Mouse (Mus musculus) forebrain, embryonic 14.5 days (tissue): ENCODE measurements around the gene Nr1i3. TPM values are rescaled to one million over a fixed set of nuclear protein-coding genes. Genes with fewer than 3 reads are reported as not detected.

Source experiments
- ATAC-seq: fragments of 200-750 bp; cut with Nextera tagmentation; 2 replicates; pipeline ENCODE4 v1.8.0; 2017; ENCODE audit warnings: mild to moderate bottlenecking, moderate library complexity
- DNase-seq: peaks from one replicate; pipeline ENCODE4 v3.0.0-alpha.2; 2015; ENCODE audit warnings: low spot score
- H3K27ac ChIP-seq: fragments of 300-500 bp; sonication (generic); 2 replicates; pipeline ENCODE4 v1.5.1; 2014; ENCODE audit warnings: low read depth, mild to moderate bottlenecking, control low read depth, low read length, moderate library complexity
- H3K27me3 ChIP-seq: fragments of 300-500 bp; sonication (generic); replicated peaks from 2 replicates; pipeline ENCODE4 v1.6.1; 2014; ENCODE audit warnings: low read length, control low read depth, mixed read lengths; ENCODE audit not compliant: control insufficient read depth, insufficient read depth
- H3K36me3 ChIP-seq: fragments of 300-500 bp; sonication (generic); 2 replicates; pipeline ENCODE4 v1.6.1; 2014; ENCODE audit warnings: low read length, control low read depth; ENCODE audit not compliant: control insufficient read depth, insufficient read depth
- H3K4me1 ChIP-seq: fragments of 300-500 bp; sonication (generic); 2 replicates; pipeline ENCODE4 v1.6.1; 2014; ENCODE audit warnings: antibody characterized with exemption, low read length, control low read depth; ENCODE audit not compliant: control insufficient read depth, insufficient read depth
- H3K4me2 ChIP-seq: fragments of 300-500 bp; sonication (generic); 2 replicates; pipeline ENCODE4 v1.6.1; 2014; ENCODE audit warnings: mild to moderate bottlenecking, control low read depth, low read length
- H3K4me3 ChIP-seq: fragments of 300-500 bp; sonication (generic); 2 replicates; pipeline ENCODE4 v1.5.1; 2014; ENCODE audit warnings: low read depth, low read length, control low read depth
- H3K9ac ChIP-seq: fragments of 300-500 bp; sonication (generic); 2 replicates; pipeline ENCODE4 v1.6.1; 2014; ENCODE audit warnings: mild to moderate bottlenecking, low read length, control low read depth, moderate library complexity
- H3K9me3 ChIP-seq: fragments of 300-500 bp; sonication (generic); replicated peaks from 2 replicates; pipeline ENCODE4 v1.6.1; 2016; ENCODE audit warnings: low read length, control low read depth, mixed read lengths; ENCODE audit not compliant: control insufficient read depth
- WGBS: fragments of 180-500 bp; shearing (Covaris S2); extraction: QIAGEN DNeasy Blood & Tissue Kit; methylation state at CpG from one replicate; pipeline ENCODE4 v1.1.7; 2014; 5-methylcytosine and 5-hydroxymethylcytosine counted together
- polyA plus RNA-seq: library from polyadenylated mRNA; unstranded; fragments of >200 nt; fragmentation: Nextera tagmentation; extraction: Ambion mirVana; gene quantifications from 2 replicates; pipeline ENCODE4 v1.2.1, GENCODE M21; 2014

The Nr1i3 gene
- polyA plus RNA-seq, 1 experiment from 2014 or later: 0.13 TPM

DNA sequence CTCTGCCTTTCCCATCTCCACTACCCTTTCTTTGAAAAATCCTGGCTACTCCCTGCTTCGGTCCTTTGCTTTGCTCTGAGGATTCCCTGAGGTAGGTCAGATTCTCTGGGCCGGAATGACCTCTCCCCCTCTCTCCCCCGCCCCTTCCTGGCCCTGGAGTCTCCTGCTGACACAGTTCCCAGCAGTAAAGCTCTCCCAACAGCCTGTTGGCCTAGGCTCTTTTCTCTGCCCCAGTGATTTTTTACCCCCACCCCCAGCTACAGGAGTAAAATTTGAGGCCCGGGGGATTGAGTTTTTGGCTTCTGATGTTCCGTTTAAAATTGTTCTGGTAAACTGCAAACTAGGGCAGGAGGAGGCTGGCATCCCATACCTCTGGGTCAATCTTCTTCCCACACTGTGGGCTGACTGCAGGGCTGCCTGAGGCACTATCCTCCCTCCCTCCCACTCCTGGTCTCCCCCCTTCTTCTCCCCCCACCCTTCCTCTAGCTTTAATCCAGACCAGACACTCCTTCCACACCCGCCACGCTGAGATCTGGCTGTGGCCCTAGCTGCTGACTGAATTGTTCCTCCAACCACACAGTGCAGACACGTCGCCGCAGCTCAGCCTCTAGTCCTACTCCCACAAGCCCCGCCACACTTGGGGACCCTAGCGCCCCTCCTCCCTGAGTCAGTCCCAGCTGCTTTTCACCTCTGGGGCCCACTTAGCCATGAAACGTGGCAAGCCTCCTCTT lies 38.0 kb downstream of the Nr1i3 start:
- H3K27me3 ChIP-seq: no peaks in the 10 kb centered on the region
- peak overlapping the region; percentile 55; the same call in 1 of the 2 replicates for H3K9ac ChIP-seq
- no peaks in the 10 kb centered on the region for H3K9me3 ChIP-seq
- H3K4me1 ChIP-seq: peaks cover 31% of the 10 kb centered on the region
- peak overlapping the region; percentile 58; the same call in 1 of the 2 replicates for H3K27ac ChIP-seq
- H3K4me3 ChIP-seq: peak overlapping the region; percentile 21; the same call in 1 of the 2 replicates
- DNase-seq (no peak), ATAC-seq (no peak)
- WGBS: 6% methylated on average over 13 of the region's 13 CpGs
- no peaks in the 10 kb centered on the region for H3K36me3 ChIP-seq
- H3K4me2 ChIP-seq: peak overlapping the region; percentile 52

DNA sequence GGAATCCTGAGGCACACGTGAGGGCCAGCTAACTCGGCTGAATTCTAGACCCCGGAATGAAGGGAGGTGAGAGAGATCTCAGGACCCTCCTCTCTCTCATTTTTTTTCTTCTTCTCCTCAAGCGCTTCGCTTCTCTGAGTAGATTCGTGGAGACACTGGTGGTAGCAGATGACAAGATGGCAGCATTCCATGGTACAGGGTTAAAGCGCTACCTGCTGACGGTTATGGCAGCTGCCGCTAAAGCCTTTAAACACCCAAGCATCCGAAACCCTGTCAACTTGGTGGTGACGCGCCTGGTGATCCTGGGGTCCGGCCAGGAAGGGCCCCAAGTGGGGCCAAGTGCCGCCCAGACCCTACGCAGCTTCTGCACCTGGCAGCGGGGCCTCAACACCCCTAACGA lies 38.6 kb downstream of the Nr1i3 start:
- Histone ChIP-seq H3K27ac (peak overlapping the region; percentile 58; the same call in 1 of the 2 replicates), H3K36me3 (no peaks in the 10 kb centered on the region), H3K9me3 (no peaks in the 10 kb centered on the region), H3K4me2 (peak overlapping the region; percentile 52), H3K9ac (0 out of 2 replicates have a peak overlapping the region, but pooled peaks have one; percentile 32), H3K27me3 (no peaks in the 10 kb centered on the region), H3K4me3 (peak overlapping the region; percentile 1; the same call in 1 of the 2 replicates), H3K4me1 (peaks cover 31% of the 10 kb centered on the region)
- 52% methylated on average over 17 of the region's 17 CpGs for WGBS
- DNase-seq (no peak), ATAC-seq (no peak)

DNA sequence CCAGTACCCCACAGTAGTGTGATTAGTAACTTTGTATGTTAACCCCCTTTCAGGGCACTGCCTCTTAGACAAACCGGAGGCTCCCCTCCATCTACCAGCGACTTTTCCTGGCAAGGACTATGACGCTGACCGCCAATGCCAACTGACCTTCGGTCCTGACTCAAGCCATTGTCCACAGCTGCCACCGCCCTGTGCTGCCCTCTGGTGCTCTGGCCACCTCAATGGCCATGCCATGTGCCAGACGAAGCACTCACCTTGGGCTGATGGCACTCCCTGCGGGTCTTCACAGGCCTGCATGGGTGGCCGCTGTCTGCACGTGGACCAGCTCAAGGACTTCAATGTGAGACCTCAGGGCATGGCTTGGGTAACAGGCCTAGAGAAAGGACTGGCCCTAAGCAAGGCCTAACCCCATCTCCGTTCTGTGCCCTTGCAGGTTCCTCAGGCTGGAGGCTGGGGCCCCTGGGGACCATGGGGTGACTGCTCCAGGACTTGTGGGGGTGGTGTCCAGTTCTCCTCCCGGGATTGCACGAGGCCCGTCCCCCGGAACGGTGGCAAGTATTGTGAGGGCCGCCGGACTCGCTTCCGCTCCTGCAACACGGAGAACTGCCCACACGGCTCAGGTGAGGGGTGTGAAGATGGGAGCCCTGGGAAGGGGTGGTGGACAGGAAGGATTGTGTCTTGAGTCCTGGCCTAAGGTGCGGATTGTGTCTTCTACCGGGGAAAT lies 42.5 kb downstream of the Nr1i3 start:
- no peak overlapping the region for H3K9ac ChIP-seq
- H3K27me3 ChIP-seq: no peaks in the 10 kb centered on the region
- H3K36me3 ChIP-seq: no peaks in the 10 kb centered on the region
- 93% methylated on average over 24 of the region's 24 CpGs for WGBS
- H3K4me3 ChIP-seq: no peak overlapping the region
- no peak overlapping the region for H3K4me2 ChIP-seq
- ATAC-seq: no peak
- no peak for DNase-seq
- H3K9me3 ChIP-seq: no peaks in the 10 kb centered on the region
- H3K4me1 ChIP-seq: peaks cover 12% of the 10 kb centered on the region
- H3K27ac ChIP-seq: no peak overlapping the region

DNA sequence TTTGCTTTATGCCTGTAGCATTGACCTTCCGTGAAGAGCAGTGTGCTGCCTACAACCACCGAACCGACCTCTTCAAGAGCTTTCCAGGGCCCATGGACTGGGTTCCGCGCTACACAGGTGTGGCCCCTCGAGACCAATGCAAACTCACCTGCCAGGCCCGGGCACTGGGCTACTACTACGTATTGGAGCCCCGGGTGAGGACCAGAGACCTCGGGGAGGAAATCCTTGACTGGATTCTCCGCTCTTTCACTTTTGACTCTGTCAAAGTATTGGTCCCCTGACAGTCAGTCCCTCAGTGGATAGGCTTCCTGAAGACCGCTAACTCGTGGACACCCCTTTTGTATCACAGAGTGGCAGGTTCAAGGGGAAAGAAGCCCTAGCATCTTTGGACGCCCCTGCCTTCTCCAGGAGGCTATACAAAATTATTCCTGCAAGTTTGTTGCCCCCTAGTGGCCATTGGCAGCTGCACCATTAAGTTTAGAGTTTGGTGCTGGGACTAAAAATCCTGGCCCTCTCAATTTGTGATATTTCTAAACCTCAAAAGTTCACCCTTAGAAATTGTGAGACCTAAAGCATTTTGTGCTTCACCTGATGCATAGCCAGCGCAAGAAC lies 43.3 kb downstream of the Nr1i3 start:
- ATAC-seq (peak; percentile 45; the same call in 1 of the 2 replicates), DNase-seq (peak; percentile 83)
- H3K9ac ChIP-seq: no peak overlapping the region
- WGBS: 67% methylated on average over 15 of the region's 15 CpGs
- no peak overlapping the region for H3K27ac ChIP-seq
- no peaks in the 10 kb centered on the region for H3K9me3 ChIP-seq
- peaks cover 8% of the 10 kb centered on the region for H3K4me1 ChIP-seq
- no peak overlapping the region for H3K4me2 ChIP-seq
- H3K27me3 ChIP-seq: no peaks in the 10 kb centered on the region
- H3K4me3 ChIP-seq: no peak overlapping the region
- no peaks in the 10 kb centered on the region for H3K36me3 ChIP-seq

DNA sequence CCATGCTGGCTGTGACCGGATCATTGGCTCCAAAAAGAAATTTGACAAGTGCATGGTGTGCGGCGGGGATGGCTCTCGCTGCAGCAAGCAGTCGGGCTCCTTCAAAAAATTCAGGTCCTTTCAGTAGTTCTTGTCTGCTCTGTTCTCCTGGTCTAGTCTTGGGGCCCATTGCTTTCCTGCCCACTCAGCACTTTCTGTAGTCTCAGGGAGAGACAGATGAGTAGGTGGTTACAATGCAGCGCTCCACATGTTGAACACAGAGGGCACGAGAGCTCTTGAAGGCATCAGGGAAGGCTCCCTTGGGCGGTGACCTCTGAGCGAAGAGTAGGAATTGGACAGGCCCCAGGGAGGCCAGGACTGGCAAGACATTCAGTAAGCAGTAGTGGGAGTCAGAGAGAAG lies 44.0 kb downstream of the Nr1i3 start:
- Histone ChIP-seq H3K27ac (no peak overlapping the region), H3K4me3 (no peak overlapping the region), H3K36me3 (no peaks in the 10 kb centered on the region), H3K9ac (no peak overlapping the region), H3K27me3 (no peaks in the 10 kb centered on the region), H3K9me3 (no peaks in the 10 kb centered on the region), H3K4me2 (no peak overlapping the region), H3K4me1 (peaks cover 8% of the 10 kb centered on the region)
- ATAC-seq (no peak), DNase-seq (no peak)
- 87% methylated on average over 9 of the region's 9 CpGs for WGBS

DNA sequence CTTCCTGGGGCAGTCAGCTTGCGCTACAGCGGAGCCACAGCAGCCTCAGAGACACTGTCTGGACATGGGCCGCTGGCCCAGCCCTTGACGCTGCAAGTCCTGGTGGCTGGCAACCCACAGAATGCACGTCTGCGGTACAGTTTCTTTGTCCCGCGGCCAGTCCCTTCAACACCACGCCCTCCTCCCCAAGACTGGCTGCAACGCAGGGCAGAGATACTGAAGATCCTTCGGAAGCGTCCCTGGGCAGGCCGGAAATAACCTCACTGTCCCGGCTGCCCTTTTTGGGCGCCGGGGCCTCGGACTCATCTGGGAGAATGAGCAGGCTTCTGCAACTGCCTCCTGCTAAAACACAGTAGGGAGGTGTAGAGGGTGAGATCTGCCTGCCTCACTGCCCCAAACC lies 45.2 kb downstream of the Nr1i3 start:
- ATAC-seq (no peak), DNase-seq (no peak)
- no peak overlapping the region for H3K9ac ChIP-seq
- peaks cover 10% of the 10 kb centered on the region for H3K4me1 ChIP-seq
- H3K36me3 ChIP-seq: no peaks in the 10 kb centered on the region
- no peaks in the 10 kb centered on the region for H3K9me3 ChIP-seq
- WGBS: 83% methylated on average over 17 of the region's 17 CpGs
- H3K27ac ChIP-seq: no peak overlapping the region
- H3K4me2 ChIP-seq: no peak overlapping the region
- H3K4me3 ChIP-seq: no peak overlapping the region
- H3K27me3 ChIP-seq: no peaks in the 10 kb centered on the region

DNA sequence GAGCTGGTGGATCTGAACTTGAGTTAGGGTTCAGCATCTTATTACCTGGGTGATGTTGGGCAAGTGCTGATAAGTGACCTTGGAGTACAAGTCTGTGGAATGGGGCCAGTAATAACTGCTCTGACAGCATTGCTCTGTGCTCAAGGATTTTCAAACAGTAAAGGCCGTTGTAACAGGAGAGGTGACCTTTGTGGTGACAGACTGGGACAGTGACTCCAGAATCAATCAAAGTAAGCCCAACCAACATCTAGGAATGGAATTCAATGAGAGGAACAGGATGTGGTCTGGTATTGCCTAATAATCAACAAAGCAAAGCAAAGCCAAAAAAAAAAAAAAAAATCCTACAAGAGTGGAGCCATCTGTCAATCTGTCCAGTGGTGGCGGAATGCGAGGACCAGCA lies 46.5 kb downstream of the Nr1i3 start:
- Histone ChIP-seq H3K9ac (no peak overlapping the region), H3K36me3 (no peaks in the 10 kb centered on the region), H3K9me3 (no peaks in the 10 kb centered on the region), H3K4me3 (no peak overlapping the region), H3K4me1 (peaks cover 10% of the 10 kb centered on the region), H3K4me2 (no peak overlapping the region), H3K27me3 (no peaks in the 10 kb centered on the region), H3K27ac (no peak overlapping the region)
- no peak for ATAC-seq
- WGBS: 82% methylated on average over 3 of the region's 3 CpGs
- no peak for DNase-seq

DNA sequence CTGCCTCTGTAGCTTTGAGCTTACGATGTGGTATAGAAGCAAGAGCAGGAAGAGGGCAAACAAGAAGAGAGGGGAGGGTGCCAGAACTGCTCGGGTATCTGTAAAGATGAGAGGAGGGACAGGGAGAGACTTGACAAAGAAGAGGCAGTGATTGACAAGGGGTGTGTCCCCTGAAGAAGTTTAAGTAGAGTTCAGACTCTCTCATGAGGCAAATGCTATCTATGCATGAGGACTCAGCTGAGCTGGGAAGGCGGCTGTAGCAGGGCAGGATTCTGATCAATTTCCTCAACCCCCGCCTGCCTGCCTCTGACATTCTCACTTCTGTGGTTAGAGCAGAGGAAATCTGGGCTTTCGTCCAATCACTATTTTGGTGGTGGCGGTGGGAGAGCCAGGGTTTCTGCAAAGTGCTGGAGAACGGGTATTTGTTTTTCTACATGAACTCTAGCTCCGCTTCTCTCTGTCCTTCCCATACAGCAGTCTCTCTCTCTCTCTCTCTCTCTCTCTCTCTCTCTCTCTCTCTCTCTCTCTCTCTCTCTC lies 48.9 kb downstream of the Nr1i3 start:
- peak overlapping the region; percentile 51 for H3K4me2 ChIP-seq
- H3K4me3 ChIP-seq: peak overlapping the region; percentile 10
- peak overlapping the region; percentile 36; the same call in 1 of the 2 replicates for H3K9ac ChIP-seq
- ATAC-seq (peak; percentile 73), DNase-seq (peak; percentile 92)
- H3K9me3 ChIP-seq: no peaks in the 10 kb centered on the region
- peaks cover 10% of the 10 kb centered on the region for H3K4me1 ChIP-seq
- 3% methylated on average over 8 of the region's 8 CpGs for WGBS
- no peaks in the 10 kb centered on the region for H3K36me3 ChIP-seq
- no peaks in the 10 kb centered on the region for H3K27me3 ChIP-seq
- peak overlapping the region; percentile 84 for H3K27ac ChIP-seq
